Mouse (Mus musculus): ENCODE results near the gene Gm49320.
"Not testable (repeated sequence)": the region's sequence is repeated elsewhere in the genome, so short reads cannot be mapped to it uniquely, and the experiment has no call there.

The Gm49320 gene

GRCm38 (mm10) chr8:4226739-4227347 is 11.8 kb upstream of the Gm49320 start, which contains the start of gene Lrrc8e:
Lrrc8e (plus strand) TSS chr8:4226827.
- no peak for DNase-seq (ENCODE audit: low spot score)

- DNase-seq (ENCODE audit: low spot score) = no peak
Measured at GRCm38 (mm10) chr8:4227919-4228318, 10.7 kb upstream of the Gm49320 start.

- no peak for DNase-seq (ENCODE audit: low spot score)
Measured at GRCm38 (mm10) chr8:4229784-4230183, 8.9 kb upstream of the Gm49320 start.

- DNase-seq (ENCODE audit: low spot score) = no peak
Measured at GRCm38 (mm10) chr8:4230612-4231351, 7.9 kb upstream of the Gm49320 start.

GRCm38 (mm10) chr8:4237814-4238433 is 741 bp upstream of the Gm49320 start:
- peak; percentile 67 for DNase-seq (ENCODE audit: low spot score)

- DNase-seq (ENCODE audit: low spot score) = no peak
Measured at GRCm38 (mm10) chr8:4239193-4239890, 677 bp downstream of the Gm49320 start.

- DNase-seq (ENCODE audit: low spot score) = no peak
Measured at GRCm38 (mm10) chr8:4245061-4245460, 6.4 kb downstream of the Gm49320 start.

- no peak for DNase-seq (ENCODE audit: low spot score)
Measured at GRCm38 (mm10) chr8:4245737-4246136, 7.1 kb downstream of the Gm49320 start.

- no peak for DNase-seq (ENCODE audit: low spot score)
Measured at GRCm38 (mm10) chr8:4247241-4247640, 8.6 kb downstream of the Gm49320 start.

GRCm38 (mm10) chr8:4247951-4248540 is 9.4 kb downstream of the Gm49320 start, which contains the start of gene Tgfbr3l:
Tgfbr3l (plus strand) TSS chr8:4248214.
- no peak for DNase-seq (ENCODE audit: low spot score)

- DNase-seq (ENCODE audit: low spot score) = no peak
Measured at GRCm38 (mm10) chr8:4249213-4249612, 10.5 kb downstream of the Gm49320 start.

GRCm38 (mm10) chr8:4250306-4250970 is 11.8 kb downstream of the Gm49320 start:
- DNase-seq (ENCODE audit: low spot score) = peak; percentile 90

- no peak for DNase-seq (ENCODE audit: low spot score)
Measured at GRCm38 (mm10) chr8:4252116-4252760, 13.6 kb downstream of the Gm49320 start.

- peak; percentile 99 for DNase-seq (ENCODE audit: low spot score)
Measured at GRCm38 (mm10) chr8:4252934-4253841, 14.5 kb downstream of the Gm49320 start, which contains the start of gene Snapc2. Snapc2 (plus strand) TSS chr8:4253080.

GRCm38 (mm10) chr8:4254001-4254400 is 15.3 kb downstream of the Gm49320 start:
- peak; percentile 93 for DNase-seq (ENCODE audit: low spot score)

- not testable (repeated sequence) for DNase-seq (ENCODE audit: low spot score)
Measured at GRCm38 (mm10) chr8:4255471-4255870, 16.8 kb downstream of the Gm49320 start.

GRCm38 (mm10) chr8:4256911-4257310 is 18.2 kb downstream of the Gm49320 start:
- no peak for DNase-seq (ENCODE audit: low spot score)

- DNase-seq (ENCODE audit: low spot score) = no peak
Measured at GRCm38 (mm10) chr8:4257350-4257749, 18.7 kb downstream of the Gm49320 start.

GRCm38 (mm10) chr8:4258233-4258632 is 19.6 kb downstream of the Gm49320 start:
- peak; percentile 91 for DNase-seq (ENCODE audit: low spot score)

GRCm38 (mm10) chr8:4258678-4259077 is 20.0 kb downstream of the Gm49320 start:
- peak; percentile 77 for DNase-seq (ENCODE audit: low spot score)
